Mouse (Mus musculus) hindlimb bud, embryonic 11.5 days (tissue): Measurements from ENCODE around the gene Cdc6.

Source experiments
- DNase-seq: peaks from one replicate; pipeline ENCODE4 v3.0.0-alpha.2; 2012; ENCODE audit warnings: low read depth, low spot score; ENCODE audit errors: extremely low spot score

Cdc6 gene

GRCm38 (mm10) chr11:98942923-98943641 lies 35.5 kb downstream of the Cdc6 start:
- DNase-seq, result no peak

- DNase-seq, result no peak
Measured at GRCm38 (mm10) chr11:98943741-98944461, 36.3 kb downstream of the Cdc6 start.

GRCm38 (mm10) chr11:98944897-98945604 lies 37.5 kb downstream of the Cdc6 start:
- DNase-seq, result no peak

GRCm38 (mm10) chr11:98945605-98945977 lies 38.0 kb downstream of the Cdc6 start:
- no peak for DNase-seq

- no peak for DNase-seq
Measured at GRCm38 (mm10) chr11:98947969-98948569, 40.5 kb downstream of the Cdc6 start.

GRCm38 (mm10) chr11:98949242-98949957 lies 41.8 kb downstream of the Cdc6 start:
- DNase-seq, result no peak

GRCm38 (mm10) chr11:98949958-98950460 lies 42.4 kb downstream of the Cdc6 start:
- no peak for DNase-seq

- no peak for DNase-seq
Measured at GRCm38 (mm10) chr11:98950484-98950883, 42.9 kb downstream of the Cdc6 start.

GRCm38 (mm10) chr11:98951026-98951906 lies 43.7 kb downstream of the Cdc6 start:
- DNase-seq, result no peak

- no peak for DNase-seq
Measured at GRCm38 (mm10) chr11:98952111-98952510, 44.5 kb downstream of the Cdc6 start.

GRCm38 (mm10) chr11:98952736-98953135 lies 45.1 kb downstream of the Cdc6 start:
- no peak for DNase-seq

GRCm38 (mm10) chr11:98953361-98953760 lies 45.8 kb downstream of the Cdc6 start:
- no peak for DNase-seq

- no peak for DNase-seq
Measured at GRCm38 (mm10) chr11:98953835-98954320, 46.3 kb downstream of the Cdc6 start.

GRCm38 (mm10) chr11:98954373-98954772 lies 46.8 kb downstream of the Cdc6 start:
- DNase-seq, result no peak

GRCm38 (mm10) chr11:98954801-98955706 lies 47.5 kb downstream of the Cdc6 start:
- DNase-seq, result no peak

- DNase-seq, result no peak
Measured at GRCm38 (mm10) chr11:98955707-98956235, 48.2 kb downstream of the Cdc6 start.

- no peak for DNase-seq
Measured at GRCm38 (mm10) chr11:98956340-98956739, 48.7 kb downstream of the Cdc6 start.
